In the genomic region with DNA sequence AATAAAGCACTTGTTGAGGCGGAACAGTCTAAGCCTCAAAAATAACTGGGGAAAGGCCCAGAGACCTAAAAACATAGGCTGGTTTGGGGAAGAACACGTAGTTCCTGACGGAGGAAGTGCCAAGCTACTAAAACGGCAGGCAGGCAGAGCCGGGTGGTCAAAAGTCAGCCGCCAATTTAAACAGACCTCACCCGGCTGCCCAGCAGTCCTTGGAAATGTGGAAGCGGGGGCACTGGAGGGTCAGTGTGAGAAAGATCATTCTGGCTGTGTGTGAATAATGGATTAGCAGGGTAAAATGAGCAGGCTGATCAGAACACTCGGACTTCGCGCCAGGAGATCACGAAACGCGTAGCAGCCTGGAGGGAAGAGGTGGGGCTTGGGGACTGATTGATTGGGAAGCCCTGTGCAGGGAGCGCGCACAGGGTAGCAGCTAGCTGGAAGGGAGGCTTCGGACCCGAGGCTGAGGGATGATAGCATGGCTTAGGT, we compare ENCODE assay signal across 8 mouse cellular contexts. TPM values are rescaled to one million over a fixed set of nuclear protein-coding genes. Genes with fewer than 3 reads are reported as not detected.
A peak's percentile ranks its signal among the peaks of the same experiment; 100 is the strongest.
DNase-seq lines count a peak whose midpoint lies in the region; ATAC-seq and TF ChIP-seq lines count a peak whose summit lies in the region.

No protein-coding gene starts in this region.

- no peak for TF ChIP-seq CTCF in kidney, adult 2 months (conservative IDR thresholded peaks at IDR 0.05; ENCODE audit: insufficient read depth, insufficient read length, low read depth, low read length)

- ATAC-seq in CD4-positive, CD25-positive, alpha-beta regulatory T cell, adult 4 months: no peak
- no peak for ATAC-seq in lung, embryonic 16.5 days (ENCODE audit: low read depth)
- ATAC-seq in stomach, embryonic 15.5 days (ENCODE audit: insufficient read depth, low FRiP score, low read depth): no peak

- peaks cover 4% of the 10 kb centered on the region for H3K4me1 ChIP-seq in brown adipose tissue, adult 24 weeks (ENCODE audit: control insufficient read depth, insufficient read depth, insufficient read length, low read length)
- peaks cover 15% of the 10 kb centered on the region; the same call in 1 of the 2 replicates for H3K4me1 ChIP-seq in kidney, adult 2 months (ENCODE audit: control insufficient read depth, insufficient read depth, low read length)
- peaks cover 24% of the 10 kb centered on the region for H3K4me1 ChIP-seq in lung, embryonic 16.5 days (replicated peaks; ENCODE audit: control insufficient read depth, insufficient read depth, low read length)
- H3K4me1 ChIP-seq in stomach, embryonic 15.5 days: peaks cover 34% of the 10 kb centered on the region

- DNase-seq in CD4-positive, CD25-positive, alpha-beta regulatory T cell, adult 2 months (ENCODE audit: low read depth, low spot score): peak; percentile 38
- DNase-seq in heart, adult 8-10 months (ENCODE audit: low spot score): peak; percentile 67
- DNase-seq in kidney, adult 2 months: peak; percentile 64
- DNase-seq in layer of hippocampus, adult 9-11 months: no peak

- peak overlapping the region; percentile 29 for H3K4me3 ChIP-seq in brown adipose tissue, adult 24 weeks (ENCODE audit: insufficient read depth, low read depth, low read length)
- H3K4me3 ChIP-seq in kidney, adult 2 months (ENCODE audit: insufficient read depth, low read depth, low read length): peak overlapping the region; percentile 38; the same call in 1 of the 2 replicates
- H3K4me3 ChIP-seq in lung, embryonic 16.5 days (ENCODE audit: low read length): peak overlapping the region; percentile 30
- H3K4me3 ChIP-seq in stomach, embryonic 15.5 days (replicated peaks): peak overlapping the region; percentile 39

- H3K4me2 ChIP-seq in lung, embryonic 16.5 days (ENCODE audit: low read depth, low read length): peak overlapping the region; percentile 69
- H3K4me2 ChIP-seq in stomach, embryonic 15.5 days: peak overlapping the region; percentile 66

- WGBS in kidney, adult 2 months: 7% methylated on average over 18 of the region's 18 CpGs
- 3% methylated on average over 18 of the region's 18 CpGs for WGBS in lung, embryonic 16.5 days
- WGBS in stomach, embryonic 15.5 days: 3% methylated on average over 18 of the region's 18 CpGs

- no peaks in the 10 kb centered on the region for H3K27me3 ChIP-seq in kidney, adult 2 months (replicated peaks; ENCODE audit: control insufficient read depth, insufficient read depth, low read length)
- H3K27me3 ChIP-seq in lung, embryonic 16.5 days (ENCODE audit: control insufficient read depth, insufficient read depth, low read depth, low read length): no peaks in the 10 kb centered on the region
- H3K27me3 ChIP-seq in stomach, embryonic 15.5 days (replicated peaks): no peaks in the 10 kb centered on the region

- H3K9ac ChIP-seq in lung, embryonic 16.5 days (ENCODE audit: low read length): peak overlapping the region; percentile 59
- no peak overlapping the region; the same call in 1 of the 2 replicates for H3K9ac ChIP-seq in stomach, embryonic 15.5 days

- no peaks in the 10 kb centered on the region for H3K36me3 ChIP-seq in kidney, adult 2 months (ENCODE audit: control insufficient read depth, insufficient read depth, low read length)
- no peaks in the 10 kb centered on the region; the same call in 1 of the 2 replicates for H3K36me3 ChIP-seq in lung, embryonic 16.5 days (ENCODE audit: control insufficient read depth, insufficient read depth, low read length)
- H3K36me3 ChIP-seq in stomach, embryonic 15.5 days: no peaks in the 10 kb centered on the region

- H3K27ac ChIP-seq in brown adipose tissue, adult 24 weeks (replicated peaks; ENCODE audit: low read depth, low read length): peak overlapping the region; percentile 57
- H3K27ac ChIP-seq in kidney, adult 2 months (ENCODE audit: insufficient read depth, low read depth, low read length): peak overlapping the region; percentile 55
- peak overlapping the region; percentile 96 for H3K27ac ChIP-seq in lung, embryonic 16.5 days (ENCODE audit: low read length)
- peak overlapping the region; percentile 94 for H3K27ac ChIP-seq in stomach, embryonic 15.5 days

- H3K9me3 ChIP-seq in lung, embryonic 16.5 days (ENCODE audit: control insufficient read depth, low read length): no peaks in the 10 kb centered on the region
- no peaks in the 10 kb centered on the region for H3K9me3 ChIP-seq in stomach, embryonic 15.5 days

- TF ChIP-seq POLR2A in kidney, adult 2 months (IDR thresholded peaks at IDR 0.05; ENCODE audit: low read depth, low read length): no peak

RNA-seq across cellular contexts. Expression of gene Sf3a3, which starts 4.6 kb away (rescaled TPM):
- 100 to 1,000 TPM; 104 to 108 TPM for polyA plus RNA-seq in CD4-positive, CD25-positive, alpha-beta regulatory T cell, adult 4 months (2017; shearing (Covaris generic))
- polyA plus RNA-seq in brown adipose tissue, adult 24 weeks (2012; ENCODE audit: insufficient read depth, insufficient read length, missing spikeins): 19.2 and 21.2 TPM in 2 replicates
- total RNA-seq in heart, adult 8-10 months (2022): 10 to 100 TPM; 15.5 to 17.3 (median 16.5) TPM
- 11.1 and 14.5 TPM in 2 replicates for polyA plus RNA-seq in kidney, adult 2 months (2012; rRNA removed)
- 122 and 134 TPM in 2 replicates for polyA plus RNA-seq in lung, embryonic 16.5 days (2015; fragmentation: Nextera tagmentation; extraction: Ambion mirVana)
- 133 and 140 TPM in 2 replicates for polyA plus RNA-seq in stomach, embryonic 15.5 days (2015; fragmentation: Nextera tagmentation; extraction: Ambion mirVana)

RNA-seq across cellular contexts. Expression of gene Fhl3, which starts 9.5 kb away (rescaled TPM):
- polyA plus RNA-seq in CD4-positive, CD25-positive, alpha-beta regulatory T cell, adult 4 months (2017; shearing (Covaris generic)): 10 to 100 TPM in 1 of 2 experiments, 1 to 10 TPM in 1; 6.6 to 11.0 TPM
- 10.7 and 14.1 TPM in 2 replicates for polyA plus RNA-seq in brown adipose tissue, adult 24 weeks (2012; ENCODE audit: insufficient read depth, insufficient read length, missing spikeins)
- total RNA-seq in heart, adult 8-10 months (2022): 10 to 100 TPM in 2 of 4 experiments, 1 to 10 TPM in 2; 8.8 to 18.8 (median 11.2) TPM
- polyA plus RNA-seq in kidney, adult 2 months (2012; rRNA removed): 8.5 and 10.8 TPM in 2 replicates
- 6.6 and 8.0 TPM in 2 replicates for polyA plus RNA-seq in lung, embryonic 16.5 days (2015; fragmentation: Nextera tagmentation; extraction: Ambion mirVana)
- 12.3 and 14.2 TPM in 2 replicates for polyA plus RNA-seq in stomach, embryonic 15.5 days (2015; fragmentation: Nextera tagmentation; extraction: Ambion mirVana)

RNA-seq across cellular contexts. Expression of gene Utp11, which starts 16.6 kb away (rescaled TPM):
- 10 to 100 TPM; 83.1 to 87.9 TPM for polyA plus RNA-seq in CD4-positive, CD25-positive, alpha-beta regulatory T cell, adult 4 months (2017; shearing (Covaris generic))
- polyA plus RNA-seq in brown adipose tissue, adult 24 weeks (2012; ENCODE audit: insufficient read depth, insufficient read length, missing spikeins): 20.9 and 27.6 TPM in 2 replicates
- 10 to 100 TPM; 12.4 to 14.5 (median 13.7) TPM for total RNA-seq in heart, adult 8-10 months (2022)
- 6.4 and 7.9 TPM in 2 replicates for polyA plus RNA-seq in kidney, adult 2 months (2012; rRNA removed)
- polyA plus RNA-seq in lung, embryonic 16.5 days (2015; fragmentation: Nextera tagmentation; extraction: Ambion mirVana): 52.9 and 59.5 TPM in 2 replicates
- 79.4 and 82.1 TPM in 2 replicates for polyA plus RNA-seq in stomach, embryonic 15.5 days (2015; fragmentation: Nextera tagmentation; extraction: Ambion mirVana)

RNA-seq across cellular contexts. Expression of gene Inpp5b, which starts 31.6 kb away (rescaled TPM):
- 100 to 1,000 TPM in 1 of 2 experiments, 10 to 100 TPM in 1; 88.0 to 146 TPM for polyA plus RNA-seq in CD4-positive, CD25-positive, alpha-beta regulatory T cell, adult 4 months (2017; shearing (Covaris generic))
- 9.0 and 15.7 TPM in 2 replicates for polyA plus RNA-seq in brown adipose tissue, adult 24 weeks (2012; ENCODE audit: insufficient read depth, insufficient read length, missing spikeins)
- total RNA-seq in heart, adult 8-10 months (2022): 1 to 10 TPM; 6.5 to 9.9 (median 7.3) TPM
- 61.0 and 64.2 TPM in 2 replicates for polyA plus RNA-seq in kidney, adult 2 months (2012; rRNA removed)
- polyA plus RNA-seq in lung, embryonic 16.5 days (2015; fragmentation: Nextera tagmentation; extraction: Ambion mirVana): 36.0 and 40.3 TPM in 2 replicates
- 27.1 and 31.6 TPM in 2 replicates for polyA plus RNA-seq in stomach, embryonic 15.5 days (2015; fragmentation: Nextera tagmentation; extraction: Ambion mirVana)

RNA-seq across cellular contexts. Expression of gene Pou3f1, which starts 53.4 kb away (rescaled TPM):
- not detected for polyA plus RNA-seq in CD4-positive, CD25-positive, alpha-beta regulatory T cell, adult 4 months (2017; shearing (Covaris generic))
- polyA plus RNA-seq in brown adipose tissue, adult 24 weeks (2012; ENCODE audit: insufficient read depth, insufficient read length, missing spikeins): 0.52 TPM in 1 of 2 replicates, not detected in the other
- total RNA-seq in heart, adult 8-10 months (2022): under 1 TPM; 0.09 to 0.31 (median 0.14) TPM
- 0.02 and 0.04 TPM in 2 replicates for polyA plus RNA-seq in kidney, adult 2 months (2012; rRNA removed)
- polyA plus RNA-seq in lung, embryonic 16.5 days (2015; fragmentation: Nextera tagmentation; extraction: Ambion mirVana): 0.06 and 0.13 TPM in 2 replicates
- polyA plus RNA-seq in stomach, embryonic 15.5 days (2015; fragmentation: Nextera tagmentation; extraction: Ambion mirVana): 0.14 TPM in 2 replicates
